Mouse (Mus musculus) stomach, embryonic 15.5 days (tissue): ENCODE results near the gene Slc6a1. TPM values are rescaled to one million over a fixed set of nuclear protein-coding genes. Genes with fewer than 3 reads are reported as not detected.

Experiments used
- polyA plus RNA-seq: library from polyadenylated mRNA; unstranded; fragments of >200 nt; fragmentation: Nextera tagmentation; extraction: Ambion mirVana; gene quantifications from 2 replicates; pipeline ENCODE4 v1.2.1, GENCODE M21; 2015

Slc6a1 gene
- polyA plus RNA-seq, 1 experiment from 2014 or later: 0.32 TPM

Other genes with a start within 250 kb of the Slc6a1 start
- gene Atp2b2, start 240.0 kb upstream of the Slc6a1 start, polyA plus RNA-seq: 1.2 and 1.3 TPM in 2 replicates
- 0.70 and 0.87 TPM in 2 replicates for gene Slc6a11, start 151.4 kb upstream of the Slc6a1 start, polyA plus RNA-seq
- 0.32 and 0.36 TPM in 2 replicates for gene Hrh1, start 115.3 kb downstream of the Slc6a1 start, polyA plus RNA-seq